In genomic region chr13:49247740-49248466, GRCm38 (mm10) we compare ENCODE assay signal across 8 mouse cellular contexts. TPM values are rescaled to one million over a fixed set of nuclear protein-coding genes. Genes with fewer than 3 reads are reported as not detected.
A peak's percentile ranks its signal among the peaks of the same experiment; 100 is the strongest.
DNase-seq lines count a peak whose midpoint lies in the region; ATAC-seq and TF ChIP-seq lines count a peak whose summit lies in the region.

No protein-coding gene starts in this region.

- no peaks in the 10 kb centered on the region for H3K4me1 ChIP-seq in hindbrain, postnatal 0 days (ENCODE audit: insufficient read depth, low read length)
- peaks cover 34% of the 10 kb centered on the region for H3K4me1 ChIP-seq in liver, embryonic 13.5 days (replicated peaks)
- H3K4me1 ChIP-seq in neural tube, embryonic 12.5 days = peaks cover 7% of the 10 kb centered on the region

- peak overlapping the region; percentile 24 for H3K4me3 ChIP-seq in hindbrain, postnatal 0 days (ENCODE audit: low read length)
- H3K4me3 ChIP-seq in liver, embryonic 13.5 days (replicated peaks) = peak overlapping the region; percentile 55
- peak overlapping the region; percentile 35 for H3K4me3 ChIP-seq in neural tube, embryonic 12.5 days

- H3K36me3 ChIP-seq in hindbrain, postnatal 0 days (ENCODE audit: insufficient read depth, low read length) = no peaks in the 10 kb centered on the region
- no peaks in the 10 kb centered on the region for H3K36me3 ChIP-seq in liver, embryonic 13.5 days
- no peaks in the 10 kb centered on the region for H3K36me3 ChIP-seq in neural tube, embryonic 12.5 days

- 1% methylated on average over 58 of the region's 58 CpGs for WGBS in hindbrain, postnatal 0 days
- WGBS in liver, embryonic 13.5 days (ENCODE audit: insufficient replicate concordance) = under 1% methylated on average over 58 of the region's 58 CpGs
- WGBS in neural tube, embryonic 12.5 days = under 1% methylated on average over 58 of the region's 58 CpGs

- peaks cover 7% of the 10 kb centered on the region for H3K27me3 ChIP-seq in hindbrain, postnatal 0 days (ENCODE audit: insufficient read depth, low read length)
- H3K27me3 ChIP-seq in liver, embryonic 13.5 days = peaks cover 33% of the 10 kb centered on the region
- H3K27me3 ChIP-seq in neural tube, embryonic 12.5 days (replicated peaks) = peaks cover 33% of the 10 kb centered on the region

- no peaks in the 10 kb centered on the region for H3K9me3 ChIP-seq in hindbrain, postnatal 0 days (ENCODE audit: low read length)
- H3K9me3 ChIP-seq in liver, embryonic 13.5 days (replicated peaks) = no peaks in the 10 kb centered on the region
- no peaks in the 10 kb centered on the region for H3K9me3 ChIP-seq in neural tube, embryonic 12.5 days

- H3K27ac ChIP-seq in hindbrain, postnatal 0 days = no peak overlapping the region
- H3K27ac ChIP-seq in liver, embryonic 13.5 days = no peak overlapping the region
- H3K27ac ChIP-seq in neural tube, embryonic 12.5 days = no peak overlapping the region

- peak; percentile 29 for DNase-seq in gastrocnemius, postnatal 10 days
- DNase-seq in gastrocnemius, postnatal 25 days = no peak
- peak; percentile 64 for DNase-seq in embryo, embryonic 9.5 days (ENCODE audit: extremely low spot score)
- DNase-seq in hindbrain, postnatal 0 days (ENCODE audit: low spot score) = peak; percentile 22
- no peak for DNase-seq in liver, embryonic 13.5 days
- peak; percentile 64 for DNase-seq in thymus, postnatal 14 days
- DNase-seq in gastrocnemius, adult 18-20 months (ENCODE audit: low spot score) = no peak

- no peak overlapping the region for H3K9ac ChIP-seq in hindbrain, postnatal 0 days (replicated peaks; ENCODE audit: low read length)
- peak overlapping the region; percentile 37 for H3K9ac ChIP-seq in liver, embryonic 13.5 days
- peak overlapping the region; percentile 29; the same call in 1 of the 2 replicates for H3K9ac ChIP-seq in neural tube, embryonic 12.5 days

- peak overlapping the region; percentile 51 for H3K4me2 ChIP-seq in hindbrain, postnatal 0 days (ENCODE audit: low read depth, low read length)
- H3K4me2 ChIP-seq in liver, embryonic 13.5 days = peak overlapping the region; percentile 77
- peak overlapping the region; percentile 68 for H3K4me2 ChIP-seq in neural tube, embryonic 12.5 days (replicated peaks)

- ATAC-seq in hindbrain, postnatal 0 days = peak; percentile 35; the same call in 1 of the 2 replicates
- peak; percentile 63 for ATAC-seq in liver, embryonic 13.5 days (ENCODE audit: low read depth)
- peak; percentile 44; the same call in 1 of the 2 replicates for ATAC-seq in neural tube, embryonic 12.5 days (ENCODE audit: low FRiP score, low read depth)

- no peak for TF ChIP-seq CTCF in hindbrain, postnatal 0 days (IDR thresholded peaks at IDR 0.05; ENCODE audit: low read depth)

RNA-seq across cellular contexts. Expression of gene Susd3, which starts 0.6 kb away (rescaled TPM):
- total RNA-seq in gastrocnemius, postnatal 10 days (2021) = 1 to 10 TPM in 1 of 2 experiments, under 1 TPM in 1; 0.47 to 1.0 TPM
- total RNA-seq in gastrocnemius, postnatal 25 days (2021) = under 1 TPM in 1 of 2 experiments, not detected in 1; 0.26 TPM
- total RNA-seq in hindbrain, postnatal 0 days (2014; rRNA removed) = 2.0 TPM in 1 of 2 replicates, not detected in the other
- 0.93 and 1.2 TPM in 2 replicates for polyA plus RNA-seq in hindbrain, postnatal 0 days (2015; fragmentation: Nextera tagmentation; extraction: Ambion mirVana)
- polyA plus RNA-seq in liver, embryonic 13.5 days (2015; fragmentation: Nextera tagmentation; extraction: Ambion mirVana) = 1.6 and 1.7 TPM in 2 replicates
- 0.68 and 0.70 TPM in 2 replicates for polyA plus RNA-seq in neural tube, embryonic 12.5 days (2016; fragmentation: Nextera tagmentation; extraction: Ambion mirVana)
- under 1 TPM in 1 of 2 experiments, not detected in 1; 0.24 TPM for total RNA-seq in gastrocnemius, adult 18-20 months (2021)

RNA-seq across cellular contexts. Expression of gene Card19, which starts 32.1 kb away (rescaled TPM):
- total RNA-seq in gastrocnemius, postnatal 10 days (2021) = 10 to 100 TPM; 49.9 to 62.0 TPM
- 100 to 1,000 TPM in 1 of 2 experiments, 10 to 100 TPM in 1; 93.6 to 118 TPM for total RNA-seq in gastrocnemius, postnatal 25 days (2021)
- 18.4 and 34.8 TPM in 2 replicates for total RNA-seq in hindbrain, postnatal 0 days (2014; rRNA removed)
- 49.6 and 50.8 TPM in 2 replicates for polyA plus RNA-seq in hindbrain, postnatal 0 days (2015; fragmentation: Nextera tagmentation; extraction: Ambion mirVana)
- 11.9 and 13.2 TPM in 2 replicates for polyA plus RNA-seq in liver, embryonic 13.5 days (2015; fragmentation: Nextera tagmentation; extraction: Ambion mirVana)
- 29.0 and 32.0 TPM in 2 replicates for polyA plus RNA-seq in neural tube, embryonic 12.5 days (2016; fragmentation: Nextera tagmentation; extraction: Ambion mirVana)
- 100 to 1,000 TPM; 124 to 139 TPM for total RNA-seq in gastrocnemius, adult 18-20 months (2021)

Comparison
In these comparisons a context has a peak if more than half of its experiments do, and no peak if none do; other contexts are left out.
1. DNase-seq: peak in gastrocnemius, postnatal 10 days (single experiment), embryo, embryonic 9.5 days (single experiment), hindbrain, postnatal 0 days (single experiment) and thymus, postnatal 14 days (single experiment); none in gastrocnemius, postnatal 25 days (single experiment), liver, embryonic 13.5 days (single experiment) and gastrocnemius, adult 18-20 months (single experiment).
2. Peak in every context shown above with its lines, with median percentiles within 50 percentile points of each other: ATAC-seq, H3K4me2 ChIP-seq and H3K4me3 ChIP-seq.